Mouse (Mus musculus) G1E (cell line): ENCODE data around the gene Mapk3.

ENCODE experiments used
- CTCF ChIP-seq: IDR thresholded peaks from 2 replicates; pipeline ENCODE4 v1.5.1; 2012; ENCODE audit warnings: low read depth, low read length, inconsistent platforms, mixed read lengths
- POLR2AphosphoS5 ChIP-seq: IDR thresholded peaks from 2 replicates; pipeline ENCODE4 v1.6.1; 2012; ENCODE audit warnings: low read depth, low read length, inconsistent platforms; ENCODE audit not compliant: insufficient replicate concordance

- no peak for TF ChIP-seq CTCF
- no peak for TF ChIP-seq POLR2AphosphoS5
These were observed 22.4 kb downstream of the Mapk3 start for GRCm38 (mm10) chr7:126781661-126782370.
